Mouse (Mus musculus) left cerebral cortex, postnatal 25 days (tissue): Measurements from ENCODE around the gene Prpf8. TPM values are rescaled to one million over a fixed set of nuclear protein-coding genes. Genes with fewer than 3 reads are reported as not detected.

Source experiments
- DNase-seq, 2 experiments: peaks; one replicate each; pipeline ENCODE4 v3.0.0; 2022; ENCODE audit warnings: low spot score in 2 of 2, mixed read lengths in 1 of 2
- intact Hi-C: fragments of 180-260 bp; cut with DNase I; formaldehyde crosslinking; loops from one replicate; pipeline ENCODE4 v1.15.1; 2025
- total RNA-seq, 2 experiments: library from RNA; stranded (reverse); gene quantifications; 2 replicates each; pipeline ENCODE4 v1.2.3; 2021

The Prpf8 gene
- total RNA-seq, 2 experiments from 2014 or later, result 120 to 127 TPM

DNA sequence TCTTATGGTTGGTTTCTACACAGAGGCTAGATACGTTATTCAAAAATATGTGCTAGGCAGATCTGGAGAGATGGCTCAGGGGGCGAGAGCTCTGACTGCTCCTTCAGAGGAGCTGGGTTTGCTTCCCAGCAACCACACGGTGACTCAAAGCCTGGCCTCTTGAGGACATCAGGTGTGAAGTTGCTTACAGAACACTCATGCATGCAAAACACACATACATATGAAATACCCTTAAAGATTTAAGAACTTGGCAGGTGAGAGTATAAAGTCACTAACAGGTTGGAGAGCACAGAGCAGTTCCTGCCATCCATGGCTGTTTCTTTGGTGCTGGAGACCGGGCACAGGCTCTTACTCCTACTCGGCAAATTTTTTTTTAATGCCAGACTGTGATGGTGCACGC, 40.3 kb downstream of the Prpf8 start:
- DNase-seq, result no peak
- intact Hi-C loops, result no loop called here

DNA sequence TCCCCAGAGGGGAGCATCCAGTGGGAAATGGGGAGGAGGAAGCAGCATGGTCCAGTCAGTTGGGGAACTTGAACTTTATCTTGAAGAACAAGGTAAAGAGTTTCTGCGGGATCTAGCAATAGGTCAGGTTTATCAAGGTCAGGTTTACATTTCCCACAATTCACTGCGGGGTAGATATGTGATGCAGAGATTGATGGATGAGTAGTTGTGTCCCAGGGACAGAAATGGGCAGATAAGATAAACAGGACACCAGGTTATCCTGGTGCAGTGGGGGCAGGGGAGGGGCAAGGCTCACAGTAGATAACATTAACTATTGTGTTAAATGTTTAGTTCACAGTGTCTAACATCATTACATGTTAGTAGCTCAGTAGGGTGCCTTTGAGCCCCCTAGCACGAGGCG, 43.2 kb downstream of the Prpf8 start:
- intact Hi-C loops, result loop anchor here (1.0 kb wide), 1 partner anchor 44 kb away; no protein-coding TSS in a partner anchor
- DNase-seq, result no peak

DNA sequence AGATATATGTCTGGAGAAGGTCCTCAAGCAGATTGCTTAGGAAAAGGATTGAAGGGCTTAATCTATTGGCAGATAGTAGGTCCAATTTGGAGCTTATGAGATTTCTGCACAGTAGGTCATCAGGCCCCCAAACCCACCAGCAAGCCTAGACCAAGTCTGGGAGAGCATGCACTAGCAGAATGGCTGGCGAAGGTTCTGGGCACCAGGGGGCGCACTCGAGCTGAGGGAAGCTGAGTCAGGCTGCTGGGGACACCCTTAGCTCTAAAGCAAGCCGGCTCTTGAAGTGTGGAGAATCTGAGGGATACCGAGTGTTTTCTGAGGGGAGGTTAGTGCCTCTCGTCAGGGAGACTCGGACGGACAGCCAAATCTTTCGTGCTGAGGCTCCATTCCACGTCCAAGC, 43.7 kb downstream of the Prpf8 start:
- DNase-seq, result peak; percentile 94 to 97
- intact Hi-C loops, result loop anchor here (1.0 kb wide), 1 partner anchor 43 kb away; no protein-coding TSS in a partner anchor

DNA sequence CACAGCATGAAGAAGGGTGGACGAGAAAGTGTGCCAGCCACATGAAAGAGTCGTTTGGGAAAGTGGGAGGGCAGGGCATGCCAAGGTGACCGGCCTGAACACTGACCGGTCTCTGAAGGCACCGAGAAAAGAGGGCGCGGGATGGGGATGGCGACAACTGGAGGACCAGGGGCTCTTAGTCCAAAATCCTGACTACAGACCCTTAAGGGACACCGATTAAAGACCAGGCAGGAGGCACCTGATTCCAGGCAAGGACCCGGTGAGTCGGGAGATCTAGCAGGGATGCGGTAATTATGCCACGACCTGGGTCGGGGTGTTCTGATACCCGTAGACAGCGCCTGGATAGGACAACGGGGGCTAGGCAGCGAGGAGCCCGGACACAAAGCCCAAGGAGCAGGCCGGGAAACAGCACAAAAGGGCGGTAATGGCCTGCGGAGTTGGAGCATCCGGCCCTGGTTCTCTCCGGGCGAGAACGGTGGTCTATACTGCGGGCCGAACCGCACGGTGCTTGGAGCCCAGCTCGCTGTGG, 44.3 kb downstream of the Prpf8 start:
- DNase-seq, result peak in 1 of 2 experiments; percentile 34
- intact Hi-C loops, result loop anchor here (1.0 kb wide), 1 partner anchor 42 kb away; no protein-coding TSS in a partner anchor

DNA sequence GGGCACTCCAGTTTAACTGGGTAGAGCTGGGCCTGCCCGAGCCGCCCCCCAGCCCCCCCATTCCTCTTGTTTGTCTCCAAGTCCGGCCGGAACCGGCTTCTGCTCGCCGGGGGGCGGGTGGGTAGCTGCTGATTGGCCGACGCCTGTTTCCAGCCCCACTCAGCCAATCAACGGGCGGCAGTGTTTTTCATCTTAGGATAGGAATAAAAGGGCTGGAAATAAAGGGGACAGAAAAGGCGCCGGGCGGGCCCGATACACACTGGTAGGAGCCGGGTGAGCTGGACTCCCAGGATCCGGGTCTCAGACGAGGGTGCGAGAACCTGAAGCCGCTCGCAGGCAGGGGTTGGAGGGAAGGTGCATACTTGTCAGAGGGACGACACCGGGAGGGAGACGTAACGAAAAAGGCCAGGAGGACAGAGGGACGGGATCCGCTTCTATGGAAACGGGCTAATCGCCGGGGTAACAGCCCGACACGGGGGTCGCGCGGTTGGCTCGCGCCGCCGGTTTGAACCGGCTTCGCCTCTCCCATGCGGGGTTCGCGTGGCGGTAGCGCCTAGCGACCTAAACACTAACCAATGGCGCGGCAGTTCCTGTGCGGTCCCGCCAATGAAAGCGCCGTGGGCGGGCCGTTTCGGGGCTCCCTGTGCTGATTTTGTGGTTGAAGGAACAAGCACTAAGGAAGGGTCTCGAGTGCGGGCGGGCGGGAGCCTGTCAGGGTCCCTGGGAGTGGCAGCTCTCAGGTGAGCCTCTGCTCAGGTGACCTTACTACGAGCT, 45.0 kb downstream of the Prpf8 start, which contains the start of gene Slc43a2:
Gene Slc43a2 (plus strand): TSS at position 226 of the 774 bp plus-strand sequence.
- DNase-seq, result peak; percentile 97 to 99
- intact Hi-C loops, result no loop called here

DNA sequence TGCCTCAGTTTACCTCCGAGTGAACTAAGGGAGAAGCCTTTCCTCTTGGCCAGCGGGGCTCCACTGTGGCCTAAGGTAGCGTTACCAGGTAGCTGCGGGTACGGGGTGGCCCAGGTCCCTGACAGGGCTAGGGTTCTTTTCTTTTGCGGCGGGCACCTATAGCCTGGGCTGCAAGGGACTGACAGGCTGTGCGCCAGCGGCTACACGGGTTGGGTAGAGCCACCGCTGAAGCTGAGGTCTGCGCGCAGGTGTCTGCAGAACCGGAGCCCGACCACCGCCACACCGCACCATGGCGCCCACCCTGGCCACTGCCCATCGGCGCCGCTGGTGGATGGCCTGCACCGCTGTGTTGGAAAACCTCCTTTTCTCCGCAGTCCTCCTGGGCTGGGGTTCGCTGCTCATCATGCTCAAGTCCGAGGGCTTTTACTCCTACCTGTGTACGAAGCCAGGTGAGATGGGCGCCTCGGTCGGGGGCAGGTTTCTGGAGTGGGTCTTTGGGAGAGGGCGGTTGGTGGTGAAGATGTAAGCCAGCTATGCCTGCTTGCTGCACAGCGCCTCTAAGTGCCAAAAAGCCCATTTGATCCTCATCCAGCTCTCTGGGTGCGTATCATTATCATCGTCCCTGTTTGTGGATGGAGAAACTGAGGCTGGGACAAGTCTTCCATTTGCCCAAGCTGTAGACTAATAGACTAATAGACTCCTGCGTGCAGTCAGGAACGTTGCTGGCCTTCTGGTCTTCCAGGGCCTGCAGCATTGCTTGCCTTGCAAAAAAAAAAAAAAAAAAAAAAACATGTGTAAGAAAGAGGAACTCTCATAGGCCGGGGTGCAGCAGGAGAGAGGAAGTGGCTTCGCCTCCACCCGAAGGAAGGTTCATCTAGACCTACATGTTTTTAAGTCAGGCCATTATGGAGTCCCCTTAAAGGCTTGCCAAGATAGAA, 46.0 kb downstream of the Prpf8 start:
- DNase-seq, result peak; percentile 54 to 65
- intact Hi-C loops, result no loop called here

DNA sequence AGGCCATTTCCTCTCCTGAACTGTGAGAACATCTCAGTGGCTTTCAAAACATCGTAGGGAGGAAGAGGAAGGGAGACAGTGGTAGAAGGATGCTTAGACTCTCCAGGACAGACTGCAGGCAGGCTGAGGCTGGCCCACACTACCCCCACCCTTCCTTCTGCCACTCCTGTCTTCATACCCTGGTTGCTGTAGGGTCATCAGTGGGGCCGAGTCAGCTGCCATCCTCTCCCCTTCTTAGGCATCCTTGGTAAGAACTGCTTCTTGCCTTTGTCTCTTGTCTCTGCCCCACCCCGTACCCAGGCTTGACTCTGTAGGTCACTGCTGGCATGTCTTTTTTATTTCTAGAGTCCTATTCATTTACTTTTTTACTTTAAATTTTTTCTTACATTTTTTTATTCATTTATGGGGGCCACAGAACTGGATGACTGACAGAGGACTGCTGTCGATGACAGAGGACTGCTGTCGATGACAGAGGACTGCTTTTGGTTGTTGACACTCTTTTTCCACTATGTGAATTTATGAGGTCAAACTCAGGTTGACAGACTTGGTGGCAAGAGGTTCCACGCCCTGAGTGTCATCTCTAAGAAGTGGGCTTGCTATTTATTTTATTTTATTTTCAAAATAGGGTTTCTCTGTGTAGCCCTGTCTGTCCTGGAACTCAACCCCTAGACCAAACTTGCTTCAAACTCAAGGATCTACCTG, 46.8 kb downstream of the Prpf8 start:
- intact Hi-C loops, result no loop called here
- no peak for DNase-seq

DNA sequence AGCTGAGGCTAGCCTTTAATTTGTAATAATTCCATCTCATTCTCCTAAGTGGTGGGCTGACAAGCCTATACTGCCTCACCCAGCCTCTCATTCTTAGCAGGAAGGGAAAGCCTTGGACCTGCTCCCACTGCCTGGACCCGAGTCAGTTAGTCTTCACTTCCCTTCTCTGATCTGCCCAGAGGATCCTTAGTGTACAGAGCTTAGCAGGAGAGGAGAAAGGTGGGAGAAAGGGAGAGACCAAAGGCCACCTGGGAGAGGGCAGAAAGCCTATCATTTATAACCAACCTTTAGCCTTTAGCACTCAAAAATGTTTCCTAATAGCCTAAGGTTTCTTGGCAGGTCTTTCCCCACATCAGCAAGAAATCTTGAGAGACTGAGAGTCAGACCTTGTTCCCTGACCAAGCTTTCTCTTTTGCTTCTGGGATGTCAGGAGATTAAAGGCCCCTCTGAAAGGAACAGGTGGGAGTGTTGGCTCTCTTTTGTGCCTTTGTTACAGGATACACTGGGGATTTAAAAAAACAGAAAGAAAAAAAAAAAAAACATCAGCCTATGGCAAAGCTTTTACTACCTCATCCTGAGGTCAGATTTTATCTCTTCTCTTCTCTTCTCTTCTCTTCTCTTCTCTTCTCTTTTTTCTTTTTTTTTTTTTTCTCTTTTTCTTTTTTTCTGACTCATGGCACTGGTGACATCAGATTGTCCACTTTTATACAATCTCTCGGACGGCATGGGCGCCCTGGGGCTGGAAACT, 47.8 kb downstream of the Prpf8 start:
- DNase-seq, result no peak
- intact Hi-C loops, result no loop called here

DNA sequence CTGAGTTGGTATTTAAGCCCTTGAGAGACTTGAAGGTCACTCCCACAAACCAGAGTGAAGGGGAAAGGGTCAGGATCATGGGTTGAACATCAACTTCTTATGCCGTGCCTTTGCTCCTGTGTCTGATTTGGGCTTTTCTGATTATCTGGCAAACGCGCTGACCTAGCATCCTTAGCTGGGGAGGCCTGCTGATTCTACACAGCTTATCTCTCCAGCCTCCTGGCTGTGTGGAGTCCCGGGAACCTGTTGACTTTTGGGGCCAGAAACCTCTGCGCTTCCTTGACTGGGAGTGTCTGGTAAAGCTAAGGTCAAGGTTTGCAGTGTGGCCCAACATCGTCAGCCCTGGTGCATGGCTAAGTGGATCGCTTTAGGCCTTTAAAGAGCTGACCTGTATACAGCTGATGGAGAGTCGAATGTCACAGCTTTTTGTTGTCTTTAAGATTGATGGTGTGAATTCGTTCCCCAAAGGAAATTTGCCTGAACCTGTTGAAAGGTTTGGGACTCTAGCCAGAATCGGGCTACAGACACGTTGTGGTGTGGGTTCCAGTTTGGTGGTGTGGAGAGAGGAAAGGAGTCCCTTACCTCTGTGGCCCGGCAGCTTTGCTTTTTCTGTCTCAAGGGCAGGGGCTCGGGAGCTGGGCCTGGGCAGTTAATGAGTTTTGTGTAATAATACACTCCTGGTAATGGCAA, 48.6 kb downstream of the Prpf8 start:
- no peak for DNase-seq
- intact Hi-C loops, result no loop called here

DNA sequence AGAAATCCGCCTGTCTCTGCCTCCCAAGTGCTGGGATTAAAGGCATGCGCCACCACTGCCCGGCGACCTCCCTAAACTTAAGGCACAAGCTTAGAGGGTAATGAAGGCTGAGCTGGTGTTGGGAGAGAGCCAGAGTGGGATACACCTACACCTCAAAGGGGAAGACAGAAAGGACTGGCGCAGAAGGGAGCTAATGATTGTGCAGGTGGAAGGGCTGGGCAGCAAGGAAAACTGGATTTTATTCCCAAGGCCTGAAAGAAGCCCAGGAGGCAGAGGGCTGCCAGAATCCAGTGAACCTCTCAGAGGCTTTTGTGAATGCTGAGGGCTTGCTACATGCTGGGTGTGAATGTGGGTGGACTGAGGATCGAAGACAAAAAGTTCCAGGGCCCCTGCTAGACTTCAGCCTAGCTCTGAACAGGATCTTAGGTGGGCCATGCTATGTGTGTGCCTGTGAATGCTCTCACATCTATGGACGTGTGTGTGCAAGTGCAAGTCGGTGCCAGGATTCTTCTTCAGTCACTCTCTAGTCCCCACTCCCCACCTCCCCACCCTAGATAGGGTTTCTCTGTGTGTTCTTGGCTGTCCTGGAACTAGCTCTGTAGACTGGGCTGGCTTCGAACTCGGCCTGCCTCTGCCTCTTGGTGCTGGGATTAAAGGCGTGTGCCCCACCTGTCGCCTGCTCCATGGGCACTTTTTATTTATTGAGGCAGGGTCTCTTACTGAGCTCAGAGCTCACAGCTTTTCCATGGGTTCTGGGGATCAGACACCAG, 49.8 kb downstream of the Prpf8 start:
- intact Hi-C loops, result no loop called here
- no peak for DNase-seq

DNA sequence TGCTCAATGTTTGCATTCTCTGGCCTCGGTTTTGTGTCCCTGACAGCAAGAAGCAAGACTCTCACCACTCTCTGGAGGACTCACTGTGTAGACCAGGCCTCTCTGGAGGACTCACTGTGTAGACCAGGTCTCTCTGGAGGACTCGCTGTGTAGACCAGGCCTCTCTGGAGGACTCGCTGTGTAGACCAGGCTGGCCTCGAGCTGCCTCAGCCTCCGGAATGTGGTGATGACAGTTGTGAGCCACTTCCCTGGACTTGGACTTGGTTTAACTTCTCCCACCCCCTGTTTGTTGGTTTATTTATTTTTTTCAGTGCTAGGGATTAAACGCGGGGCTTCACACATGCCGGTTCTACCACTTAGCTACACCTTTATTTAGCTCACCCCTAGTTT, 50.4 kb downstream of the Prpf8 start:
- intact Hi-C loops, result no loop called here
- DNase-seq, result no peak

DNA sequence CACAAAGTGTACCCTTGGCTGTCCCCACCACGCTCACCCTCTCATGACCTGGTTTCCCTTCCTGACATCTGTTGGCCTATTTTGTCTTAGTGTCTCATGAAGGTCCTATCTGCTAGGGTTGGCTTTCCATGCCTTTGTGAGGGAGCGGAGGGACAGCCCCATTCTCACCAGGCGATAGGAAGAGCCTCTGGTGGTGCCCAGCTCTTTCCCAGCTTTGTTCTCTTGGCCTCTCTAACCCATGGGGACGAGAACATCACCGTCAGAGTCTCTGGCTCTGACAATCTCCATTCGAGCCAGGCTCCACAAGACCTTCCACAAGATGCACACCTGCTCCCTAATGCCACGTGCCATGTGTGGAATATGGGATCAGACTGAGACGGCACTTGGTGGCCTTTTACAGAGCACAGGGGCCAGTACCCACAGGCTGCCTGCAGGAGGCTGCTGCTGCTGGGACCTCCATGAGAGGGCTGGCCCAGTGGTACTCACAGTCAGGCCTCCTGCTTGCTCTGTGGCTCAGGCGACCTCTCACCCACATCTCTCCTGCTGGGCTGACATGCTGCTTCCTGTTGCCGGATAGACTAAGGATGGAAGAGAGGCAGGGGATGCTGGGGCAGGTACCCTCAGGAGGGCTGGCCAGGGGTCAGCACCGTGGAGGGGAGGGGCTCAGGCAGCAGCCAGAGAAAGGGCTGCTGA, 51.0 kb downstream of the Prpf8 start:
- DNase-seq, result no peak
- intact Hi-C loops, result no loop called here

DNA sequence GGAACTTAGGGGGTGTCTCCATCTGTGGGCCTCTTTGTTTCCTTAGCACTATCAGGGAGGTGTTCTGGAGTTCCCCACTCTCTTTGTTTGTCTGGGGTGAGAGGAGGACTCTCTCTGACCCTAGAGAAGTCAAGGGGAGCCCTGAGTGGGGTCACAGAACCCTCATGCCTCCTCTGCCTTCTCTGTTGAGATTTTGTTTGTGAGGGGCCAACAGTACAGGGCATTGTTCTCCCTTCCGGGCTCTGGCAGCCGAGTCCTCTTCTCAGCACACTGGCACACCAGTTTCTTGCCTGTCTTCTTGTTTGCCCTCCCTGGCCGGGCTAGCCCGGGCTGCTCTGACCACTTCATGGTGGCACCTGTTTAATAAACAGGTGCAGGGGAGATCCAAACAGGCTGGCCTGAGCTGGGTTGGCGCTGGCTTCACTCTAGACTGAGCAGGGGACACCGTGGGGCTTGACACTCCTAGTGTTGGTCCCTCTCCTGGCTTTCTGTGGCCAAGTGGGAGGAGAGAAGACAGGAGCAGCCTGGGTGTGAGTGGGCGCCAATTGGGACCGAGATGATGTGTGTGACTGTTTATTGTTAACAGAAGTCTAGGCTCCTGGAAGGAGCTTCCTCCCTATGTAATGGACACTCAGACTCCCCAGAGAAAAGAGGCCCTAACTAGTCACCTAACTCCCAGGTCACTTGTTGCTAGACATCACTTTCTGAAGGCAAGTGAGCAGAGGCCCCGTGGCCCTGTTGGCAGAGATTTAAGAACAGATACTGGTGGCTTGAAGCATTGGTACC, 51.8 kb downstream of the Prpf8 start:
- intact Hi-C loops, result no loop called here
- no peak for DNase-seq

DNA sequence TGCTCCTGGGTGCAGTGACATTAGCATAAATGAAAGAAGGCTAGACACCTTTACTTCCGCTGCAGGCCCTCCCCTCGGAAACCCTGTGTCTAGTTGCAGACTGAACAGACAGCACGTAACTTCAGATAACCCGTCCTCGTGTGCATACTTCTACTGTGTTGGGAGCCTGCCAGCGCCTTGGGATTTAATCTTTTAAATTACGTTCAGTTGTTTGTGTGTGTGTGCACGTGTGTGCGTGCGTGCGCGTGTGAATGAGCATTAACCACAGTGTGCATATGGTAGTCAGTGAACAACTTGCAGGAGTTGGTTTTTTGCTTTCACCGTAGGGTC, 52.3 kb downstream of the Prpf8 start:
- intact Hi-C loops, result no loop called here
- no peak for DNase-seq

DNA sequence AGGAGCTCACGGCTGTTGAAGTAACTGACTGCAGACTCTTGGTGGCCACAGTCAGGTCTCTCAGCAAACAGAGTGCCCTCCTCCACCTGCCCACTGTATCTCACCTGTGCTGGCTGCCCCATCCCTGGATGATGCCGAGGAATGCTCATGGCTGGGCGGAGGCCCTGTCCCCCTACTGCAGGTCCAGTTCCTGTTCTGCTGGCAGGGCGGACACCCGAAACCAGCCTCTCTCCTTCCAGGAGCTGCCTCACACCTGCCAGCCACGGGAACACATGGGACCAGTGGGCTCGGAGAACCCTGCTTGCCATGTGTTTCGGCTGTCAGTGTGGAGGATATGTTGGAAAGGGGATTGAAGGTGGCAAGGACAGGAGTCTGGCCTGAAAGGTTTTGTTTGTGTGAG, 53.6 kb downstream of the Prpf8 start:
- no peak for DNase-seq
- intact Hi-C loops, result no loop called here

DNA sequence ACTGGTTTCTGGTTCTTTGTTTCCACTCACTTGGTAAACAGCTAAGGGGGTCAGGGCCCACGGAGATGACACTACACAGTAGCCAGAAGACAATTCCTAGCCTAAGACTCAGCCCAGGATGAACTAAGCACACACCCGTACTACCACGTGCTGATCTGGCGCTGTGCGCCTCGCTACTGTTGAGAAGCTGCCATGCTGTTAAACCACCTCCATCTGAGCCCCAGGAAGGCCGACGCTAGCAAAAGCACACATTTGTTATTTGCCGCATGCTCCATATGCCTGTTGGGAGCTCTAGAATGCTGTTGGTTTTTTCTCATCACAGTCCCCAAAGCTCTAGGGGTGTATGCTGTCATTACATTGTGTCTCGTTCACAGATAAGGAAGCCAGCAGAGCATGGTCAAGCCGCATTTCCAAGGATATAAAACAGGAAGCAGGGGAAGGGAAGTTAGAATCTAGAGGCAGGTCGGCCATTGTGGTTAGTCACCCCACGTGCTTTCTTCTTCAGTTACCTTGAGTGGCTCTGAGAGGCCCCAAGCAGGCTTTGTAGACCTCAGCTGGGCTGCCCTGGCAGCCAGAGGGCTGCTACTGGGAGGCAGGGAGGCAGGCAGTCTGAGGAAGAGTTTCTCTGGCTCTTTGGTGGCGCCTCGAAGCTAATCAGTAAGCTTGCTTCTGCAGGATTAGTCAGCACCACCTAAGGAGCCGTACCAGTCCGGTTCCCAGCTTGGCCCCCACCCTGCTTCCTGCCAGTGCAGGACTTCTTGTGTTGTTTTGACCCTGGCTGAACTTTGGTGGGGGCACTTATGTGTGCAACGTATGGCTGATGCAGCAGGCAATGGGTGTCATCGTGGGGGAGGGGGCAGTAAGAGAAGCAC, 54.3 kb downstream of the Prpf8 start:
- peak in 1 of 2 experiments; percentile 64 for DNase-seq
- intact Hi-C loops, result no loop called here
